Mouse (Mus musculus) brain, embryonic 14.5 days (tissue): ENCODE results near the gene Fam57b.

ENCODE experiments used
- CTCF ChIP-seq: fragments of 200-500 bp; IDR thresholded peaks from 2 replicates; pipeline ENCODE4 v1.5.1; 2012; ENCODE audit warnings: inconsistent platforms, mild to moderate bottlenecking, moderate library complexity, borderline replicate concordance; ENCODE audit not compliant: insufficient read depth, insufficient read length; ENCODE audit errors: extremely low read depth
- POLR2A ChIP-seq: fragments of 200-500 bp; IDR thresholded peaks from 2 replicates; pipeline ENCODE4 v1.6.1; 2012; ENCODE audit warnings: mild to moderate bottlenecking, inconsistent platforms, borderline replicate concordance; ENCODE audit not compliant: poor library complexity, insufficient read depth, insufficient read length, severe bottlenecking; ENCODE audit errors: extremely low read depth

DNA sequence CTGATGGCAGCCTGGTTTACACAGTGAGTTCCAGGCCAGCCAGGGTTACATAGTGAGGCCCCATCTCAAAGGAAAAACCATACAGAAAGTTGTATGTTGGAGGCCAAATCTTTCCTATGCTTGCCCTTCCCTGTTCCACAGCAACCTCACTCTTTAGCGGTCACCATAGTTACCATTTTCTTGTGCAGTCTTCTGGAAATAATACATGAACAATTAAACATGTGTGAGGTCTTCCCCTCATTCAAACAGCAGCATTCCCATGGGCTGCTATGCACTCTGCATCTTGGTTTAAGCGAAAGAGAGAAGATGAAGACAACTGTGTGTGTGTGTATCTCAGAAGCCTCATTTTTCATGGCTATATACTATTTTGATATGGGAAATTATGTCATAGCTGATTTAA lies 48.0 kb downstream of the Fam57b start:
- no peak for TF ChIP-seq CTCF
- no peak for TF ChIP-seq POLR2A
